Mouse (Mus musculus): ENCODE data around the gene Traf2.
"Not testable (repeated sequence)": the region's sequence is repeated elsewhere in the genome, so short reads cannot be mapped to it uniquely, and the experiment has no call there.

Gene Traf2

DNA sequence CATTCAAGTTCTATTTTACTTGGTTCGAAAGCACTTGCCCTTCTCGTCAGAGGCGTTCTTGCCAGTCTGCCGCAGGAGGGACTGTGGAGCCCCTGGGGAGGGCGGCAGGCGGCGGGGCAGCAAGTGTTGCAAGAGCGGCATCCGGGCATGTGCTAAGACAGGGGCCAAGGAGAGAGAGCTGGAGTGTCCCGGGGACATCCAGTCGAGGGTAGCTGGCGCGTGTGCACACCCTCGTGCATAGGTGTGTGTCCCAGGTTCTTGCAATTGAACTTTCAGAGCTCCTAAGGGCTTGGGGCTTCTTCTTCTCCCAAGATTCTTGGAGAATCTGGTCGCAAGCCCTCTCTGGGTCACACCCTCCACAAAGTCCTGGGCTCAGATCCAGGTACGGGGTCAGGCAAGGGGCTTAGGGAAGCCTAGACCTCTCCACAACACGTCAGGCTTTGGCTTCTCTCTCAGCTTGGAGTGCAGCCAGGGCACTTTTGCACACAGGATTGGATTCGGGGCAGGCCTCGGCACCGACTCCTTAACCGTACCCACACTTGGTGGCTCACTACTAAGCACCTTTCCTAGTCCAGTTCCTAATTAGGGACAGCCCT lies 28.8 kb upstream of the Traf2 start:
- DNase-seq (ENCODE audit: low spot score in 2 of 2) = no peak

DNA sequence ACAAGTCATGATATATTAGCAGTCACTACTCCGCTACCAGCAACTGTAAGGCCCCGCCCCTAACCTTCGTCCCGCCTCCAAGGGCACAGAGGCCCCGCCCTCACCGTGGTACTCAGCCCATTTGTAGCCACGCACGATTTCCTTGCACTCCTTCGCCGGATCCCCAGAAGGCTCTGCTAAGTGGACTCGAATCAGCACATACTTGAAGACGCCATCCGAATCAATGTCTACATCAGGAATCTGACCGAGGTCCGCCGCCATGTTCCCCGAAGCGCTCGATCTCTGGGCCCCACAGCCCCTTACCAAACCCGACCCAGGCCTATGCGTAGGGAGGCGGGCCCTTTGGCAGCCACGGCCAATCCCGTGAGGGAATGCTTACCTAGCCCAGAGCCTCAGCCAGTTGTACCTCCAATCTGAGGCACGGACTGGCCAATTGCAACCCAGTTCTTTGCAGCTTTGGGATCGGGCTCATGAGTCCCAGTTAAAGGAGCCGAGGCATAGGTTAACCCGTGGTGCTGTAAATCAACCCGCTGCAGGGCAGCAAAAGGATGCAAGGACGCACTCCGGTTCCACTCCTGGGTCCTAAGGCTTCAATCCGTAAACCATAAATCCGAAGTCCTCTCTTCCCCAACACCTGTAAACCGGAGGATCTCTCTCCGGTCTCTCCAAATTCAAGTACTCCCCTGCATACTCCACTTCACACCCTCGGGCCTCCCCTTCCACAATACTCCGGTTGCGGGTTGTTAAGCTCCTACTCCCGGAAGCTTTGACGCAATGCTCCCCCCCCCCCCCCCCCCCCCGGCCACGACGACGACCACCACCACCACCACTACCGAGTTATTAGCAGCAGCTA lies 28.1 kb upstream of the Traf2 start, which contains the start of the genes Mamdc4 and Phpt1:
Gene Mamdc4, minus strand, starts transcription at position 267 of the 853 bp plus-strand sequence.
Gene Phpt1, minus strand, starts transcription at position 646 of the 853 bp plus-strand sequence.
- DNase-seq (ENCODE audit: low spot score in 2 of 2) = peak; percentile 95 to 97

DNA sequence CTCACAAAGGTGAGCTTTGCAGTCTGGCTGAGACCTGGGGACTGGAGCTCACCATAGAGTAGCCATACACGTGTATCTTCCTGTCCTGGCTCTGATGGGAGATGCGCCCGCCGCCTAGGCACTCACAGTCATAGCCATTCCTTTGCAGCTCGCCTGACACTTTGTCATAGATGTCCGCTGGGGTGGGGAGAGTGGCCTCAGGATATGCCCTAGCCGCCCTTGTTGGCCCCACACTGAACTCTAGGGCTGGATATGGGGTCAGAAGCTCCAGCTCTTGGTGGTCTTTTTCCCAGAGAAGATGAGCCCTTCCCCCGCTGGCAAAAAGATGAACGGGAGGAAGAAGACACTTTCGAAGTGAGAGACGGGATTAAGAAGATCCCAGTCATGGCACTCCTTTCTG lies 27.4 kb upstream of the Traf2 start:
- peak in 1 of 2 experiments; percentile 44 for DNase-seq (ENCODE audit: low spot score in 2 of 2)

DNA sequence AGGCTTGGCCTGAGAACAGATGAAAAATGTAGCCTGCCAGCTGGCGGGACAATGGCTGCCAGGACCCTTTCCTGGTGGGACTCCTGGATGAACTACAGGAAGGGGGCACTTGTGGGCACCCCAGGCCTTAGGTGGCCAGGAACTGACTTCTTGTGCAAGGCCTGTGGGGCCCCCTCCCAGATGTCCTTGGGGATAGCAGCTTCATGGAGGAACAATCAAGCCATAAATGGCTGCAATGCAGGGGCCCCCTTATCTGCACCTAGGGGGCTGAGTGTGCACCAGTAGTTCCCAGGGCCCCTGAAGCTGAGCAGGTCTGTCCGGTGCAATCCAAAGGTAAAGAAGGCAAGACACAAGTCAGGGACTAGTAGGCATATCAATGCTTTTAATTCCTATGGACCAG lies 26.3 kb upstream of the Traf2 start:
- no peak for DNase-seq (ENCODE audit: low spot score in 2 of 2)

DNA sequence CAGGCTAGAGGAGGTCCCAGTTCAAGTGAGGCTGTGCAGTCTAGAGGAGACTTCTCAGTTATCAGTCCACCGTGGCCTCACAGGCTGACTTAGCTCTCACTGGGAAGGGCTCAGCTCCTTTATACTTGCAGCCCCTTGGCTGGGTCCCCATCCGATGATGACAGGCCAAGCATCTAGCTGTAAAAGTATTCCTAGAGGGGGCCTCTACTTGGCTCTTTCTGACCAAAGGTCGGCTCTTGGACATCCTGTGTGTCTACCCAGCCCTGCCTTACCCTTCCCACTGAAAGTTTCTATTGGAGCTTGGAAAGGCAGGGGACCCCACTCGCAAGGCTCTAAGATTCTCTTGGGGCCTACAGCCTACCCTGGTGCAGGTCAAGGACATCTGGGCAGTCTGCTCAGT lies 24.5 kb upstream of the Traf2 start:
- no peak for DNase-seq (ENCODE audit: low spot score in 2 of 2)

DNA sequence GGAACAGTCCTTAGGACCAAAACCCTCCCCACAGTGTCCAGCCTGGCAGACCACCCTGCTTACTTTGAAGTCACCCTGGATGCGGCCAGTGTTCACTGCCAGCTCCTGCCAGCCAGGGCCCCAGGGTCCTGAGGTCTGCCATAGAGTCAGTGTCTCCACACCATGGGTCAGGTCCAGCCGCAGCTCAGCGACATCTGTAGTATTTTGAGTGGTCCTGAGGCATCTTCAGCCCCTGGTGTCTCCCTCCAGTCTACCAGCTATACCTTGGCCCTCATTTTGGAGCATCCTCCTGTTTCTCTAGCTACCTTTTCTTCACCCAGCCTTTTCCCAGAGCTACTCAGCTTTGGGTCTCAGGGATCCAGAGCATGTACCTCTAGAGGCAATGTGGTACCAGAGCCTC lies 22.6 kb upstream of the Traf2 start:
- DNase-seq (ENCODE audit: low spot score in 2 of 2) = no peak

DNA sequence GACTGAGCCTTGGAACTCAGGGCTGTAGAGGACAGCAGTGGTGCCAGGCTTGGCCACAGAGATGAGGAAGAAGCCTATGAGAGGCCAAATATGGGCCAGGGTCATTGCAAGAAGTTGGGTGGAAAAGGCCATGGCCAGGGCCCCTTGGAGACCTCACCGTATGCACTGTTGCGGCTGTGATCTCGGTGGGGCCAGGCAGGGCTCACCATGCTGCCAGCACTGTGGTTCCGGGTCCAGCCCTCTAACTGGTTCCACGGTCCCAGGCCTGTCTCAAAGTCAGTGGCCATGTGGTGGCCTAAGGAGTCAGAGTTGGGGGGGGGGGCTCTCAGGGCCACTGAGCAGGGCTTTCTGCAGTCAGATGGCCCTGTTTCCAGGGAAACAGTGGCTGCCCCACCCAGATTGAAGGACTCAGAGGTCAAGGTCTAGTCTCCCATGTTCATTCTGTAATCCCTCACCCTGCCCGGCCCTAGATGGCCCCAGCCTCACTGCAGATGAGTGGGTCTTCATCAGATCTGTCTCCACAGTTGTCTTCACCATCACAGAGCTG lies 21.8 kb upstream of the Traf2 start:
- DNase-seq (ENCODE audit: low spot score in 2 of 2) = no peak

DNA sequence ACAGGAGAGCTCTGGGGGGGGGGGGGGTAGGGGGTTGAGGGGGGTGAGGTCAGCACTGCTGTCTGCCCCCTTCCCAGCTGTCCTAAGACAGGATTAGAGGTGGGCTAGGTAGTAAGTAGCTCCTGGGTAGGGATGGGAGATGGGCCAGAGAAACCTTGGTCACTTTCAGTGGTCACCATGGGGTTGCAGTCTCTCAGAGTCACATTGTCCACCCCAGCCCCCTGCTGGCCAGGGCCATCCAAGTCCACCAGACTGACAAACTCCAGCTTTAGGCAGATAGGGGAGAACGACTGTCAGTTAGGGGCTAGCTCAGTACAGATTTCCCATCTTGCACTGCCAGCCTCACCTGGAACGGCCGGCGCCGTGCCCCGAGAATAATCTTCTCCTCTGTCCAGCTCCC lies 19.8 kb upstream of the Traf2 start:
- no peak for DNase-seq (ENCODE audit: low spot score in 2 of 2)

DNA sequence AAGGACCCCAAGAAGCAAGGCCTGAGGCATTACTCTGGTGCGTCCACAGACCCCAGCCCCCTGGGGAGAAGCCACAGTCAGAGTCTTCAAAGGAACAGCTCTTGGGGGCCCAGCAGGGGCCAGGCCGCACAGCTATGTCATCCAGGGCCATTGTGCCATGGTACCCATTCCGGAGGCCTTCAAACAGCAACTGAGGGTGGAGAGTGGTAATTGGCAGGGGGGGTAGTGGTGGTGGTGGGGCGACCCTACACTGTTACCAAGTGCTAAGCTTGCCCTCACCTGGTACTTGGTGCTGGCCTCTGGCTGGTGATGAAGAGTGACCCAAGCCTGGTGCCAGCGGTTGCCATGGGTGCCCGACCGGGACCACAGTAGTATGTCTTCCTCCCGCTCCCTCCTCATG lies 19.0 kb upstream of the Traf2 start:
- no peak for DNase-seq (ENCODE audit: low spot score in 2 of 2)

DNA sequence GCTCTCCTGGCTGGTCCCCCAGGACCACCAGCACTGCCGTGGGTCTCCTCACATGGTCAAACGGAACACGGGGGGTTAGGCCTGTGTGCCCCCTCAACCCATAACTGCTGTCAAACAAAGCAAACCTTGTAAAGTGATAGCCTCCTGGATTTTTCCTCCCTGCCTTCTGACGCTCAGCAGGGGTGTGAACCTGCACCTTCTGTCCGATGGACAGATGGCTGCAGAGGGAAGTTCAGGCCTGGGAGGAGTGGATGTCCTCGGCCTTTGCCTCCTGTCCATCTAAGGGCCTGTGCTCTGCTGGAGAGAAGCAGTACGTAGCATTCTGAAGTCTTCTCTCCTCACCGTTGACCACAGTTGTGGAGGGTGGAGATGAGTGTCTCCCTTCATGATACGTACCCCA lies 15.2 kb upstream of the Traf2 start:
- no peak for DNase-seq (ENCODE audit: low spot score in 2 of 2)

DNA sequence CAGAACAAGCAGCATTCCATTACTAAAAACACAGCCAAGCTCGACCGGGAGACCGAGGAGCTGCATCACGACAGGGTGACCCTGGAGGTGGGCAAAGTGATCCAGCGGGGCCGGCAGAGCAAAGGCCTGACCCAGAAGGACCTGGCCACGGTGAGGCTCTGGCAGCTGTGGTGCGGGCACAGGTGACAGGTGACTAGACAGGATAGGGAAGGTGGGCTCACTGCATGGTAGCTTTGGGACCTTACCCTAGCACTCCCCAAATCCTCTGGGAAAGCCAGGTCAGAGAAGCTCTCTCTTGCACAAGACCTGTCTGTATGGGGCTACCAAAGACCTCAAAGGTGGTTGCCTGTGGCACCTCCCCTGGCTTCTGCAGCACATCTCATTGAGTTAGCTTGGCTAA lies 13.8 kb upstream of the Traf2 start:
- DNase-seq (ENCODE audit: low spot score in 2 of 2) = no peak

DNA sequence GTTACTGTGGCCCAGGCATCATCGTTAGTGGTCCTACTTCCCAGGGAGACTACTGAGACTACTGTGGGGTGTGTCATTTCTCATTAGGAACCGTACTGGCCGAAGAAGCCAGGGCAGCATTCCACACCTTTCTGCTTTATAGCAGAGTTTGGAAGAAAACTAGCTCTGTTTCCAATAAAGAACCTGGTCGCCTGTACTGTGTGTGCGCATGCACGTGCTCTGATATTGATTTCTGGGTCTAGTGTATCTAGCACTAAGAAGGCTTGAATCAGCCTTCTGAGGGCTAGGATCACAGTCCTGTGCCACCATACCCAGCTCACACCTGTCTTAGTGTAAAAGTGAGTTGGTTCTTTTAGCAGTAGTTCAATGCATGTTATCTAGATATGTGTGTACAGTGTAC lies 12.0 kb upstream of the Traf2 start:
- DNase-seq (ENCODE audit: low spot score in 2 of 2) = no peak

DNA sequence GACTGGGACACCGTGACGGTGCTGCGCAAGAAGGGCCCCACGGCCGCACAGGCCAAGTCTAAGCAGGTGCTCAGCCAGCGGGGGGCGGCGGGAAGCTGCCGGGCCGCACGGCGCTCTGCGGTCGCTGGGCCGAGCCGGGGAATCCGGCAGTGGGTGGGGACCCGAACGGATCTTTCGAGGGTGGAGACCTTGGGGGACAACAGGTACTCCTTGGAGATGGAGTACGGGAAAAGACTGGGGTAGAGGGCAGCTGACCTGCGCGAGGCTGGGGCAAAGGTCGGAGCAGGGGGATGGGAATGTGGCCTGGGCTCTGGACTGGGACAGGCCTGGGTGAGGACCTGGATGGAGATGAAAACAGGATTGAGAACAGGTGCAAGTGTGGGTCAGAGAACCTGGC lies 11.2 kb upstream of the Traf2 start:
- DNase-seq (ENCODE audit: low spot score in 2 of 2) = no peak

DNA sequence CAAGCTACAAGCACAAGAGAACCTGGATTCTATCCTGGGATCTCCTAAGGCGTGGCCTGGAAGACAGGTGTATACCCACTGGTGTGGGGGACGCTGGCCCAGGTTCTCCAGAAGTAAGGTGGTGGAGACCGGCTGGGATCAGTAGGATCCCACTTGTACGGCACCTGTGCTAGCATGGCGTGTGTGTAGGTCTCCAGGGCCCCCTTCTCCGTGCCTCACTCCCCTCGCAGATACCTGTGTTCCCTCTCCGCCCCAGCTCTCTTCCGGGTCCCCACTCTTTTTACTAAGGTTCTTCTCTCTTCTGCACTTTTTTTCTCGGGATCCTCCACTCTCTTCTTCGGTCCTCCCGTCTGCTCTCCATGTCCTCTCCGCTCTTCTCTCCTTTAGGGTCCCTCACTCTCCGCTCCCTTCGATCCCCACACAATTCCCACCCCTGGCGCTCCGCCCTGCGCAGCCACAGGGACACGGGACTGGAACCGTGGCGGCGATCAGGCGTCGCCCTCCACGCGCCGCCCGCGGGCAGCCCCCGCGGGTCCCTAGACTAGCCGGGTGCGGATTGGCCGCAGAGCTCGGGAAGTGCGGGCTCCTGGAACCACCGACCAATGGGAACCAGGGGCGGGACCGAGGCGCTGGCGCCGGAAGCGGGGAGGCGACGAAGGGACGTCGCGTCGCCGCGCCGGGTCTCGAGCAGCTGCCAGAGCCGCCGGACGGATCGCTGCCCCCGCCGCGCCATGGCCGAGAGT lies 10.7 kb upstream of the Traf2 start, which contains the start of gene Edf1:
Gene Edf1, plus strand, starts transcription at position 627 of the 743 bp plus-strand sequence.
- DNase-seq (ENCODE audit: low spot score in 2 of 2) = peak; percentile 88 to 92

DNA sequence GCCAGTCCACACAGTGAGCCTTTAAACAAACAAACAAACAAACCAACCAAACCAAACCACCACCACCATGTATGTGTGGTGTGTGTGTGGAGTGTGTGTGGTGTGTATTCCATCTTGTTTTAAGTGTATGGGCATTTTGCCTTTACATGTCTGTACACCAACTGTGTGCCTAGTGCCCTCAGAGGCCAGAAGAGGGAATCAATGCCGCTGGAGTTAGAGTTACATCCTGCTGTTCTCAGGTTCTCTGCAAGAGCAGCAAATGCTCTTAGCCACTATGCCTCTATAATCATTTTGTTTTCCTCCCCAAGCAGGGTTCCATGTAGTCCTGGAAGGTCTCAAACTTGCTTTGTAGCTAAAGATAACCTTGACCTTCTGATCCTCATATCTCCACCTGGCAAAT lies 9.6 kb upstream of the Traf2 start:
- no peak for DNase-seq (ENCODE audit: low spot score in 2 of 2)

DNA sequence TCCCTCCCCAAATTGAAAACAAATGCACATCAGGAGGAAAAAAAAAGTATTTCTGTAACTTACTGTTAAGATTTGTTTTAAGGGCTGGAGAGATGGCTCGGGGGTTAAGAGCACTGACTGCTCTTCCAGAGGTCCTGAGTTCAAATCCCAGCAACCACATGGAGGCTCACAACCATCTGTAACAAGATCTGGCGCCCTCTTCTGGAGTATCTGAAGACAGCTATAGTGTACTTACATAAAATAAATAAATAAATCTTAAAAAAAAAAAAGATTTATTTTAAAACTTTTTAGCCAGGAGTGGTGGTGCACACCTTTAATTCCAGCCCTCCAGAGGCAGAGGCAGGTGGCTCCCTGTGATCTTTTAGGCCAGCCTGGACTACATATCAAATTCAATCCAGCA lies 8.7 kb upstream of the Traf2 start:
- DNase-seq (ENCODE audit: low spot score in 2 of 2) = not testable (repeated sequence)

DNA sequence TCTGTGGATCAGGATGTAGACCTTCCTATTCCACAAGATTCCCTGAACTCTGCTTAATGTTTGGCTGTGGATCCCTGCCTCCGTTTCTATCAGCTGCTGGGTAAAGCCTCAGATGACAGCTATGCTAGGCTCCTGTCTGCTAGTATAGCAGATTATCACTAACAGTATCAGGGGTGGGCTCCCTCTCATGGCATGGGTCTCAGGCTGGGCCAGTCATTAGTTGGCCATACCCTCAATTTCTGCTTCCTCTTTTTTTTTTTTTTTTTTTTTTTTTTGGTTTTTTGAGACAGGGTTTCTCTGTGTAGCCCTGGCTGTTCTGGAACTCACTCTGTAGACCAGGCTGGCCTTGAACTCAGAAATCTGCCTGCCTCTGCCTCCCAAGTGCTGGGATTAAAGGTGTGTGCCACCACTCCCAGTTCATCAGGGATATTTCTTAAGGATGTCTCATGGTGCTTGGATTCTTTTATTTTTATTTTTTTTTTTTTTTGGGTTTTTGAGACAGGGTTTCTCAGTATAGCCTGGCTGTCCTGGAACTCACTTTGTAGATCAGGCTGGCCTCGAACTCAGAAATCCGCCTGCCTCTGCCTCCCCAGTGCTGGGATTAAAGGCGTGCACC lies 6.5 kb upstream of the Traf2 start:
- not testable (repeated sequence) for DNase-seq (ENCODE audit: low spot score in 2 of 2)

DNA sequence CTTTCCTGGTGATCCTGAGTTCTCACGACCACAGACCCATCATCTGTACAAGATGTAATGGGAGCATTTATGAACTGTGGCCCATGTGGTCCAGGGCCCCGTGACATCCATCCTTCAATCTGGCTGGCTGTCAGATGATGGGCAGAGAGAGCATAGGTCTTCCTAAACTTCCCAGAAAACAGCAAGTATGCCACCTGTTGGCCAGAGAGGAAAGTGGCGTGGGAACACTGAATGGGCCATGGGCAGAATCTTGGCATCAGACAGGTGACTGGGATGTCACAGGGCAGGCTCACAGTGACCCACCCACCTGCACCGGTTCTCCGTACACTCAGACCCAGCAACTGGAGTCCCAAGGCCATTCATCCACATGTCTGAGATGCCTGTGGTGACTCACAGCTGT lies 4.4 kb upstream of the Traf2 start:
- DNase-seq (ENCODE audit: low spot score in 2 of 2) = no peak

DNA sequence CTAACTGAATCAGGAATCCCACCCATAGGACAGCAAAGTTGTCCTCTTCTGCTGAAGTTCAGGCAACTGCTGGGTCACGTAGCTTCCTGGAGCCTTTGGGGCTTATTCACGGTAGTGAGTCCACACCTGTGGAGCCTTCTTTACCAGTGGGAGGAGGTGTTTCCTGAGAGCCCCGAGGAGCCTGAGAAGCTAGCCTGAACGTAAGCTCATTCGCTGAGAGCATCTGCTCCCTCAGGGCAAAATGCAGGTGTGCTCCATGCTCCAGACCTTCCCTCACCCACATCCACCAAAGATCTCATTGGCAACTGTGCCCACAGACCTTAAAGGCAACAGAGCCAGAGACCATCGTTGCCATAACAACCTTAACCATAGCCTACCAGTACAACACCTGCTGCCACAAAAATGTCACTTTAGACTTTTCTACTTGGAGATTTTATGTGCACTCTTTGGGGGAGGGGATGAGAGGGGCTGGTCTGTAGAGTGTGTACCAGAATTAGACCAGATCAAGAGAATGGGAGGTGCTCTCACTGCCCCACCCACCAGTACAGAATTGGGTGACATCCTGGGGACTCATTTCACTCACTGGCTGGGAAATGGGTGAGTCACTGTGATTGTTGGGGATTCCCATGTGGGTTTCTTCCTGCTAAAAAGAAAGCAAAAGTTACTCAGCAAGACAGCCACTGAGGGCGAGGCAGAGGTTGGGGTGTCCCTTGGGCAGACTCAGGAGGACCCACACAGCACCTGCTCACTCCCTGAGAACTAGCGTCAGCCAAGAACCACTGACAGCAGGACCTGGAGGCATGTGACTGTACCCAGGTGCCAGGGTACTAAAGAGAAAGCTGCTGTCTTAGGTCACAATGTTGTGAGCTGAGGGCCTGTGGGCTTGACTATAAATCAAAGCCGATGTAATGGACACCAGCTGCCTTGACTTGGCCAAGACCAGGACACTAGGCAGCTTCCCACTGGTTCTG lies 2.6 kb upstream of the Traf2 start:
- no peak for DNase-seq (ENCODE audit: low spot score in 2 of 2)

DNA sequence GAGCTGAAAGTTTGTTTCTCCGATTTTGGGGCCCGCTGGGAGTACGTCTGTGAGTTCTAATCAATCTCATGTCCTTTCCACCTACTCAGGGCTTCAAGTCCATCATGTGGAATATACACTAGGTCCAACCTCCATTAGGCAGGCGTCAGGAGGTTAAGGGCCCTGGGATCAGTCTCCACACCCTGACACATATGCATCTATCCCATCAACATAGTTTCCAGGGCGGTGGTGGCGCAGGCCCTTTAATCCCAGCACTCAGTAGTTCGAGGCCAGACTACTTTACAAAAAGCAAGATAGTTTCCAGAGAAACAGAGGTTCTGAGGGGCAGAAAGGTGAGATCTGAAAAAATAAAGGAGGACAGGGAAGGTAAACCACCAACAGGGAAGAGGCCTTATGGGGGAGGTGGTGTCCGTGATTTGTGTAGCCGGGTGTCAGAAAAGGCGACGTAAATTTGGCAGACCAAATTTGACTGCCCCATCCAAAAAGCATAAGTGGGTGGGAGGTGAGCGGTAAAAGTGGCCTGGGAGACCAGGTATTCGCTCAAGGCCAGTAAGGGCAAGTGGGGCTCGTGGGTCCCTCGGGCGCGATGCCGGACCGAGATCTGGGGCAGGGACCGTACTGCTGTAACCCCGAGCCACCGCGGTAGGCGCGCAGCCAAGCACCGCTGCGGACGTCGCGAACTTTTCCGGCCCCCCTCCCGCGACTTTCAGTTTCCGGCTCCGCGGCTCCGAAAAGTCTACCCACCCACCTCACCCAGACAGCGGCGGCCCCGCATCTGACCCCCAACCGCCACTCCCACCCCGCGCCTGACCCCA lies 537 bp downstream of the Traf2 start:
- no peak for DNase-seq (ENCODE audit: low spot score in 2 of 2)
